Mouse (Mus musculus) fat pad, adult 2 months (tissue): ENCODE data around the gene Gapdh.

Experiments used
- DNase-seq: peaks from one replicate; pipeline ENCODE4 v3.0.0-alpha.2; 2011; ENCODE audit warnings: low read depth, low spot score; ENCODE audit errors: extremely low read depth

Gapdh gene

GRCm38 (mm10) chr6:125166051-125166751 lies at the start of gene Gapdh:
TSS of gene Gapdh (minus strand) at chr6:125166467.
- DNase-seq, result no peak

GRCm38 (mm10) chr6:125215148-125215954 lies 49.1 kb upstream of the Gapdh start, which contains the start of gene Vamp1:
TSS of gene Vamp1 (plus strand) at chr6:125215551.
- peak; percentile 92 for DNase-seq

- no peak for DNase-seq
These were observed 47.4 kb upstream of the Gapdh start for GRCm38 (mm10) chr6:125213715-125214114.

- DNase-seq, result no peak
These were observed 46.9 kb upstream of the Gapdh start for GRCm38 (mm10) chr6:125213129-125213528.

GRCm38 (mm10) chr6:125212621-125213020 lies 46.4 kb upstream of the Gapdh start:
- no peak for DNase-seq

- no peak for DNase-seq
These were observed 44.2 kb upstream of the Gapdh start for GRCm38 (mm10) chr6:125210436-125210835.

- DNase-seq, result no peak
These were observed 30.9 kb upstream of the Gapdh start for GRCm38 (mm10) chr6:125197166-125197565.

GRCm38 (mm10) chr6:125196301-125196700 lies 30.0 kb upstream of the Gapdh start:
- no peak for DNase-seq

GRCm38 (mm10) chr6:125195541-125196075 lies 29.3 kb upstream of the Gapdh start:
- no peak for DNase-seq

- no peak for DNase-seq
These were observed 27.1 kb upstream of the Gapdh start for GRCm38 (mm10) chr6:125193390-125193789.

- DNase-seq, result no peak
These were observed 26.6 kb upstream of the Gapdh start for GRCm38 (mm10) chr6:125192841-125193240.

GRCm38 (mm10) chr6:125192016-125192714 lies 25.9 kb upstream of the Gapdh start:
- no peak for DNase-seq

GRCm38 (mm10) chr6:125191332-125192015 lies 25.2 kb upstream of the Gapdh start, which contains the start of the genes Ncapd2 and Mrpl51:
TSS of gene Ncapd2 (minus strand) at chr6:125191701.
TSS of gene Mrpl51 (plus strand) at chr6:125191801.
- DNase-seq, result peak; percentile 65

GRCm38 (mm10) chr6:125190816-125191215 lies 24.5 kb upstream of the Gapdh start:
- DNase-seq, result no peak

GRCm38 (mm10) chr6:125186203-125186602 lies 19.9 kb upstream of the Gapdh start:
- DNase-seq, result no peak

GRCm38 (mm10) chr6:125182133-125182532 lies 15.9 kb upstream of the Gapdh start:
- no peak for DNase-seq

- no peak for DNase-seq
These were observed 13.3 kb upstream of the Gapdh start for GRCm38 (mm10) chr6:125179601-125180000.

- DNase-seq, result no peak
These were observed 9.2 kb upstream of the Gapdh start for GRCm38 (mm10) chr6:125175469-125175868.

- no peak for DNase-seq
These were observed 7.0 kb upstream of the Gapdh start for GRCm38 (mm10) chr6:125173256-125173655.

GRCm38 (mm10) chr6:125172474-125172873 lies 6.2 kb upstream of the Gapdh start:
- no peak for DNase-seq

GRCm38 (mm10) chr6:125170194-125170593 lies 3.9 kb upstream of the Gapdh start:
- DNase-seq, result no peak
